Mouse (Mus musculus) E14TG2a.4 (cell line): Measurements from ENCODE around the gene Cc2d2b.

Experiments
- CTCF ChIP-seq: conservative IDR thresholded peaks from 2 replicates; pipeline ENCODE4 v1.5.1; 2014; ENCODE audit warnings: low read length
- NANOG ChIP-seq: IDR thresholded peaks from 2 replicates; pipeline ENCODE4 v1.6.1; 2014; ENCODE audit warnings: borderline replicate concordance, low read length, mixed read lengths

- no peak for TF ChIP-seq CTCF
- no peak for TF ChIP-seq NANOG
Measured at GRCm38 (mm10) chr19:40834436-40834835, 85.9 kb downstream of the Cc2d2b start.
